Mouse (Mus musculus) neural tube, embryonic 13.5 days (tissue): ENCODE measurements around the gene Apoc2. TPM values are rescaled to one million over a fixed set of nuclear protein-coding genes. Genes with fewer than 3 reads are reported as not detected.
A peak's percentile ranks its signal among the peaks of the same experiment; 100 is the strongest.

Experiments
- ATAC-seq: fragments of 200-750 bp; cut with Nextera tagmentation; 2 replicates; pipeline ENCODE4 v1.8.0; 2017; ENCODE audit warnings: low read depth, mild to moderate bottlenecking, moderate TSS enrichment, moderate library complexity
- H3K27ac ChIP-seq: fragments of 300-500 bp; sonication (generic); replicated peaks from 2 replicates; pipeline ENCODE4 v1.5.1; 2015; ENCODE audit warnings: moderate library complexity, mild to moderate bottlenecking, inconsistent platforms
- H3K27me3 ChIP-seq: fragments of 300-500 bp; sonication (generic); 2 replicates; pipeline ENCODE4 v1.6.1; 2015; ENCODE audit warnings: mild to moderate bottlenecking, inconsistent platforms
- H3K36me3 ChIP-seq: fragments of 300-500 bp; sonication (generic); 2 replicates; pipeline ENCODE4 v1.6.1; 2015; ENCODE audit warnings: mild to moderate bottlenecking, inconsistent platforms
- H3K4me1 ChIP-seq: fragments of 300-500 bp; sonication (generic); replicated peaks from 2 replicates; pipeline ENCODE4 v1.6.1; 2015; ENCODE audit warnings: inconsistent platforms
- H3K4me2 ChIP-seq: fragments of 300-500 bp; sonication (generic); 2 replicates; pipeline ENCODE4 v1.6.1; 2015; ENCODE audit warnings: inconsistent platforms, mild to moderate bottlenecking, moderate library complexity
- H3K4me3 ChIP-seq: fragments of 300-500 bp; sonication (generic); 2 replicates; pipeline ENCODE4 v1.5.1; 2015; ENCODE audit warnings: mild to moderate bottlenecking, inconsistent platforms
- H3K9ac ChIP-seq: fragments of 300-500 bp; sonication (generic); 2 replicates; pipeline ENCODE4 v1.6.1; 2015; ENCODE audit warnings: moderate library complexity, mild to moderate bottlenecking, inconsistent platforms
- H3K9me3 ChIP-seq: fragments of 300-500 bp; sonication (generic); 2 replicates; pipeline ENCODE4 v1.6.1; 2016; ENCODE audit warnings: inconsistent platforms
- WGBS: fragments of 180-500 bp; shearing (Covaris S2); methylation state at CpG from one replicate; pipeline ENCODE4 v1.1.7; 2015; 5-methylcytosine and 5-hydroxymethylcytosine counted together
- polyA plus RNA-seq: library from polyadenylated mRNA; unstranded; fragments of >200 nt; fragmentation: Nextera tagmentation; extraction: Ambion mirVana; gene quantifications from 2 replicates; pipeline ENCODE4 v1.2.1, GENCODE M21; 2015

The Apoc2 gene
- polyA plus RNA-seq = 1.0 TPM in 1 of 2 replicates, not detected in the other

GRCm38 (mm10) chr7:19677872-19678271 is at the start of gene Apoc2:
Gene Apoc2, minus strand, starts transcription at chr7:19677941.
- H3K4me3 ChIP-seq = no peak within 1 kb of the TSS
- no peak for ATAC-seq
- H3K36me3 ChIP-seq = no peaks in the 10 kb centered on the region
- H3K4me2 ChIP-seq = no peak within 1 kb of the TSS
- H3K27me3 ChIP-seq = no peaks in the 10 kb centered on the region
- 75% methylated on average over 8 of the region's 8 CpGs for WGBS
- no peak within 1 kb of the TSS for H3K9ac ChIP-seq
- H3K4me1 ChIP-seq = no peaks in the 10 kb centered on the region
- no peak within 1 kb of the TSS for H3K27ac ChIP-seq
- no peaks in the 10 kb centered on the region for H3K9me3 ChIP-seq

- no peak overlapping the region for H3K4me3 ChIP-seq
- 92% methylated on average over 4 of the region's 4 CpGs for WGBS
- no peak for ATAC-seq
- H3K36me3 ChIP-seq = peaks cover 96% of the 10 kb centered on the region
- H3K27me3 ChIP-seq = no peaks in the 10 kb centered on the region
- no peak overlapping the region for H3K27ac ChIP-seq
- no peaks in the 10 kb centered on the region for H3K9me3 ChIP-seq
- H3K4me1 ChIP-seq = no peaks in the 10 kb centered on the region
- no peak overlapping the region for H3K4me2 ChIP-seq
- H3K9ac ChIP-seq = no peak overlapping the region
Measured at GRCm38 (mm10) chr7:19726541-19726940, 48.8 kb upstream of the Apoc2 start.

GRCm38 (mm10) chr7:19724167-19724566 is 46.4 kb upstream of the Apoc2 start:
- H3K27me3 ChIP-seq = no peaks in the 10 kb centered on the region
- ATAC-seq = no peak
- peaks cover 84% of the 10 kb centered on the region for H3K36me3 ChIP-seq
- no peak overlapping the region for H3K4me2 ChIP-seq
- H3K9ac ChIP-seq = no peak overlapping the region
- 93% methylated on average over 12 of the region's 12 CpGs for WGBS
- H3K9me3 ChIP-seq = peaks cover 12% of the 10 kb centered on the region
- no peak overlapping the region for H3K4me3 ChIP-seq
- no peak overlapping the region for H3K27ac ChIP-seq
- no peaks in the 10 kb centered on the region for H3K4me1 ChIP-seq

- Histone ChIP-seq H3K36me3 (peaks cover 70% of the 10 kb centered on the region), H3K27ac (no peak overlapping the region), H3K4me1 (no peaks in the 10 kb centered on the region), H3K9me3 (peaks cover 12% of the 10 kb centered on the region), H3K4me2 (no peak overlapping the region), H3K4me3 (no peak overlapping the region), H3K27me3 (no peaks in the 10 kb centered on the region), H3K9ac (no peak overlapping the region)
- 92% methylated on average over 6 of the region's 6 CpGs for WGBS
- ATAC-seq = no peak
Measured at GRCm38 (mm10) chr7:19722754-19723195, 45.0 kb upstream of the Apoc2 start.

- Histone ChIP-seq H3K27ac (no peak overlapping the region), H3K4me1 (peaks cover 16% of the 10 kb centered on the region), H3K4me2 (no peak overlapping the region), H3K9me3 (peaks cover 12% of the 10 kb centered on the region), H3K36me3 (peaks cover 41% of the 10 kb centered on the region), H3K27me3 (no peaks in the 10 kb centered on the region), H3K4me3 (no peak overlapping the region), H3K9ac (no peak overlapping the region)
- WGBS = 89% methylated on average over 4 of the region's 4 CpGs
- ATAC-seq = no peak
Measured at GRCm38 (mm10) chr7:19719200-19719599, 41.5 kb upstream of the Apoc2 start.

- H3K9me3 ChIP-seq = peaks cover 12% of the 10 kb centered on the region
- peaks cover 24% of the 10 kb centered on the region for H3K4me1 ChIP-seq
- H3K4me2 ChIP-seq = no peak overlapping the region
- H3K9ac ChIP-seq = no peak overlapping the region
- ATAC-seq = no peak
- no peak overlapping the region for H3K27ac ChIP-seq
- H3K4me3 ChIP-seq = no peak overlapping the region
- no peaks in the 10 kb centered on the region for H3K27me3 ChIP-seq
- WGBS = 96% methylated on average over 5 of the region's 5 CpGs
- peaks cover 36% of the 10 kb centered on the region for H3K36me3 ChIP-seq
Measured at GRCm38 (mm10) chr7:19718297-19718952, 40.7 kb upstream of the Apoc2 start.

GRCm38 (mm10) chr7:19717346-19717745 is 39.6 kb upstream of the Apoc2 start:
- no peak overlapping the region for H3K4me3 ChIP-seq
- 88% methylated on average over 4 of the region's 4 CpGs for WGBS
- no peak overlapping the region for H3K9ac ChIP-seq
- H3K27me3 ChIP-seq = no peaks in the 10 kb centered on the region
- H3K9me3 ChIP-seq = peaks cover 12% of the 10 kb centered on the region
- no peak for ATAC-seq
- H3K4me1 ChIP-seq = peaks cover 24% of the 10 kb centered on the region
- H3K36me3 ChIP-seq = peaks cover 33% of the 10 kb centered on the region
- no peak overlapping the region for H3K4me2 ChIP-seq
- no peak overlapping the region; the same call in 1 of the 2 replicates for H3K27ac ChIP-seq

- H3K4me2 ChIP-seq = peak overlapping the region; percentile 55
- no peak for ATAC-seq
- H3K9ac ChIP-seq = peak overlapping the region; percentile 60
- H3K4me1 ChIP-seq = peaks cover 24% of the 10 kb centered on the region
- H3K27ac ChIP-seq = peak overlapping the region; percentile 82
- H3K4me3 ChIP-seq = 0 out of 2 replicates have a peak overlapping the region, but pooled peaks have one; percentile 31
- H3K36me3 ChIP-seq = peaks cover 35% of the 10 kb centered on the region
- H3K9me3 ChIP-seq = peaks cover 12% of the 10 kb centered on the region
- 95% methylated on average over 2 of the region's 2 CpGs for WGBS
- no peaks in the 10 kb centered on the region for H3K27me3 ChIP-seq
Measured at GRCm38 (mm10) chr7:19716822-19717221, 39.1 kb upstream of the Apoc2 start.

- ATAC-seq = no peak
- Histone ChIP-seq H3K4me1 (peaks cover 24% of the 10 kb centered on the region), H3K9me3 (peaks cover 9% of the 10 kb centered on the region), H3K27ac (peak overlapping the region; percentile 82), H3K9ac (peak overlapping the region; percentile 60), H3K4me3 (peak overlapping the region; percentile 31), H3K27me3 (no peaks in the 10 kb centered on the region), H3K4me2 (peak overlapping the region; percentile 55), H3K36me3 (peaks cover 36% of the 10 kb centered on the region)
- WGBS = 6% methylated on average over 18 of the region's 18 CpGs
Measured at GRCm38 (mm10) chr7:19716055-19716682, 38.4 kb upstream of the Apoc2 start.

GRCm38 (mm10) chr7:19715239-19716054 is 37.7 kb upstream of the Apoc2 start, which contains the start of gene Tomm40:
Gene Tomm40, minus strand, starts transcription at chr7:19715438.
- WGBS = under 1% methylated on average over 59 of the region's 59 CpGs
- Histone ChIP-seq H3K9ac (peak within 1 kb of the TSS; percentile 97), H3K27me3 (no peaks in the 10 kb centered on the region), H3K4me1 (peaks cover 24% of the 10 kb centered on the region), H3K4me2 (peak within 1 kb of the TSS; percentile 98), H3K36me3 (peaks cover 34% of the 10 kb centered on the region), H3K27ac (peak within 1 kb of the TSS; percentile 84), H3K4me3 (peak within 1 kb of the TSS; percentile 98), H3K9me3 (0 out of 2 replicates have a peak, but pooled peaks cover 1% of the 10 kb centered on the region)
- ATAC-seq = peak; percentile 99

GRCm38 (mm10) chr7:19714836-19715235 is 37.1 kb upstream of the Apoc2 start:
- peak overlapping the region; percentile 98 for H3K4me2 ChIP-seq
- peak overlapping the region; percentile 84 for H3K27ac ChIP-seq
- peak overlapping the region; percentile 98 for H3K4me3 ChIP-seq
- H3K27me3 ChIP-seq = no peaks in the 10 kb centered on the region
- peak overlapping the region; percentile 97 for H3K9ac ChIP-seq
- H3K4me1 ChIP-seq = peaks cover 24% of the 10 kb centered on the region
- ATAC-seq = no peak
- no peaks in the 10 kb centered on the region for H3K9me3 ChIP-seq
- under 1% methylated on average over 39 of the region's 39 CpGs for WGBS
- peaks cover 38% of the 10 kb centered on the region for H3K36me3 ChIP-seq

- Histone ChIP-seq H3K9ac (peak overlapping the region; percentile 97; the same call in 1 of the 2 replicates), H3K36me3 (peaks cover 51% of the 10 kb centered on the region), H3K9me3 (no peaks in the 10 kb centered on the region), H3K4me1 (peaks cover 24% of the 10 kb centered on the region), H3K4me2 (peak overlapping the region; percentile 98; the same call in 1 of the 2 replicates), H3K4me3 (no peak overlapping the region), H3K27ac (no peak overlapping the region), H3K27me3 (no peaks in the 10 kb centered on the region)
- ATAC-seq = no peak
- WGBS = 87% methylated on average over 9 of the region's 9 CpGs
Measured at GRCm38 (mm10) chr7:19713598-19713997, 35.9 kb upstream of the Apoc2 start.
